Mouse (Mus musculus): ENCODE results near the gene Iffo2. TPM values are rescaled to one million over a fixed set of nuclear protein-coding genes. Genes with fewer than 3 reads are reported as not detected.

Gene Iffo2
- polyA plus RNA-seq, 1 experiment from 2014 or later = 4.3 TPM

- WGBS = under 1% methylated on average over 102 of the region's 111 CpGs
- Histone ChIP-seq H3K27ac (peak overlapping the region; percentile 86), H3K4me1 (peaks cover 45% of the 10 kb centered on the region), H3K4me3 (peak overlapping the region; percentile 86), H3K4me2 (peak overlapping the region; percentile 96), H3K9me3 (no peaks in the 10 kb centered on the region), H3K9ac (peak overlapping the region; percentile 92), H3K36me3 (no peaks in the 10 kb centered on the region), H3K27me3 (peaks cover 5% of the 10 kb centered on the region)
- peak; percentile 56 for ATAC-seq (ENCODE audit: insufficient number of reproducible peaks, insufficient read depth, low FRiP score, low TSS enrichment, low read depth)
Observed at GRCm38 (mm10) chr4:139574799-139575672, 44.7 kb downstream of the Iffo2 start.

GRCm38 (mm10) chr4:139575673-139576003 is 45.3 kb downstream of the Iffo2 start:
- 8% methylated on average over 14 of the region's 14 CpGs for WGBS
- ATAC-seq (ENCODE audit: insufficient number of reproducible peaks, insufficient read depth, low FRiP score, low TSS enrichment, low read depth) = no peak
- Histone ChIP-seq H3K27me3 (peaks cover 5% of the 10 kb centered on the region), H3K9ac (peak overlapping the region; percentile 92), H3K4me2 (peak overlapping the region; percentile 96), H3K4me3 (peak overlapping the region; percentile 86), H3K4me1 (peaks cover 51% of the 10 kb centered on the region), H3K27ac (peak overlapping the region; percentile 86), H3K9me3 (no peaks in the 10 kb centered on the region), H3K36me3 (no peaks in the 10 kb centered on the region)

- 36% methylated on average over 14 of the region's 14 CpGs for WGBS
- no peak for ATAC-seq (ENCODE audit: insufficient number of reproducible peaks, insufficient read depth, low FRiP score, low TSS enrichment, low read depth)
- peak overlapping the region; percentile 92 for H3K9ac ChIP-seq
Observed at GRCm38 (mm10) chr4:139576251-139576880, 46.0 kb downstream of the Iffo2 start.

GRCm38 (mm10) chr4:139577006-139577405 is 46.7 kb downstream of the Iffo2 start:
- ATAC-seq (ENCODE audit: insufficient number of reproducible peaks, insufficient read depth, low FRiP score, low TSS enrichment, low read depth) = no peak
- peak overlapping the region; percentile 96 for H3K4me2 ChIP-seq
- peaks cover 64% of the 10 kb centered on the region for H3K4me1 ChIP-seq
- no peak overlapping the region for H3K27ac ChIP-seq
- no peaks in the 10 kb centered on the region for H3K36me3 ChIP-seq
- no peak overlapping the region for H3K9ac ChIP-seq
- 81% methylated on average over 7 of the region's 7 CpGs for whole genome bisulfite sequencing
- peaks cover 5% of the 10 kb centered on the region for H3K27me3 ChIP-seq
- peak overlapping the region; percentile 86; the same call in 1 of the 2 replicates for H3K4me3 ChIP-seq
- no peaks in the 10 kb centered on the region for H3K9me3 ChIP-seq

More at GRCm38 (mm10) chr4:139576251-139576880, 46.0 kb downstream of the Iffo2 start:
- peaks cover 58% of the 10 kb centered on the region for H3K4me1 ChIP-seq
- no peaks in the 10 kb centered on the region for H3K36me3 ChIP-seq
- H3K4me2 ChIP-seq = peak overlapping the region; percentile 96
- H3K4me3 ChIP-seq = peak overlapping the region; percentile 86
- peaks cover 5% of the 10 kb centered on the region for H3K27me3 ChIP-seq
- H3K9me3 ChIP-seq = no peaks in the 10 kb centered on the region
- no peak overlapping the region for H3K27ac ChIP-seq

GRCm38 (mm10) chr4:139578389-139578788 is 48.0 kb downstream of the Iffo2 start:
- Histone ChIP-seq H3K4me3 (no peak overlapping the region), H3K27ac (no peak overlapping the region)
- no peak for ATAC-seq (ENCODE audit: insufficient number of reproducible peaks, insufficient read depth, low FRiP score, low TSS enrichment, low read depth)

GRCm38 (mm10) chr4:139579003-139579402 is 48.7 kb downstream of the Iffo2 start:
- Histone ChIP-seq H3K27ac (no peak overlapping the region), H3K9me3 (no peaks in the 10 kb centered on the region), H3K4me2 (no peak overlapping the region), H3K4me1 (peaks cover 79% of the 10 kb centered on the region), H3K4me3 (no peak overlapping the region), H3K36me3 (no peaks in the 10 kb centered on the region), H3K27me3 (no peaks in the 10 kb centered on the region), H3K9ac (no peak overlapping the region)
- 55% methylated on average over 10 of the region's 10 CpGs for WGBS
- ATAC-seq (ENCODE audit: insufficient number of reproducible peaks, insufficient read depth, low FRiP score, low TSS enrichment, low read depth) = no peak

More at GRCm38 (mm10) chr4:139578389-139578788, 48.0 kb downstream of the Iffo2 start:
- H3K4me2 ChIP-seq = no peak overlapping the region
- H3K9me3 ChIP-seq = no peaks in the 10 kb centered on the region
- H3K9ac ChIP-seq = no peak overlapping the region
- H3K4me1 ChIP-seq = peaks cover 78% of the 10 kb centered on the region
- no peaks in the 10 kb centered on the region for H3K36me3 ChIP-seq
- no peaks in the 10 kb centered on the region for H3K27me3 ChIP-seq
- WGBS = 88% methylated on average over 8 of the region's 8 CpGs

GRCm38 (mm10) chr4:139579466-139579865 is 49.1 kb downstream of the Iffo2 start:
- Histone ChIP-seq H3K4me2 (no peak overlapping the region), H3K4me1 (peaks cover 81% of the 10 kb centered on the region), H3K9me3 (no peaks in the 10 kb centered on the region), H3K9ac (no peak overlapping the region), H3K27ac (no peak overlapping the region), H3K4me3 (no peak overlapping the region), H3K36me3 (no peaks in the 10 kb centered on the region), H3K27me3 (no peaks in the 10 kb centered on the region)
- 56% methylated on average over 6 of the region's 6 CpGs for WGBS
- ATAC-seq (ENCODE audit: insufficient number of reproducible peaks, insufficient read depth, low FRiP score, low TSS enrichment, low read depth) = no peak

- H3K9ac ChIP-seq = peak overlapping the region; percentile 64
- H3K4me2 ChIP-seq = peak overlapping the region; percentile 53
- H3K27me3 ChIP-seq = no peaks in the 10 kb centered on the region
- H3K4me3 ChIP-seq = peak overlapping the region; percentile 20
- H3K27ac ChIP-seq = peak overlapping the region; percentile 92
- H3K36me3 ChIP-seq = no peaks in the 10 kb centered on the region
- H3K9me3 ChIP-seq = no peaks in the 10 kb centered on the region
- ATAC-seq (ENCODE audit: insufficient number of reproducible peaks, insufficient read depth, low FRiP score, low TSS enrichment, low read depth) = no peak
- H3K4me1 ChIP-seq = peaks cover 89% of the 10 kb centered on the region
- WGBS = 3% methylated on average over 15 of the region's 15 CpGs
Observed at GRCm38 (mm10) chr4:139580663-139581336, 50.5 kb downstream of the Iffo2 start.

GRCm38 (mm10) chr4:139581427-139582051 is 51.2 kb downstream of the Iffo2 start:
- Histone ChIP-seq H3K9me3 (no peaks in the 10 kb centered on the region), H3K27ac (peak overlapping the region; percentile 92), H3K9ac (peak overlapping the region; percentile 64), H3K4me1 (peaks cover 82% of the 10 kb centered on the region), H3K27me3 (no peaks in the 10 kb centered on the region), H3K4me3 (peak overlapping the region; percentile 20), H3K36me3 (no peaks in the 10 kb centered on the region), H3K4me2 (peak overlapping the region; percentile 53)
- 18% methylated on average over 6 of the region's 6 CpGs for WGBS
- 0 out of 2 replicates have a peak, but pooled peaks have one; percentile 22 for ATAC-seq (ENCODE audit: insufficient number of reproducible peaks, insufficient read depth, low FRiP score, low TSS enrichment, low read depth)

GRCm38 (mm10) chr4:139582346-139582745 is 52.0 kb downstream of the Iffo2 start:
- Histone ChIP-seq H3K27me3 (no peaks in the 10 kb centered on the region), H3K36me3 (no peaks in the 10 kb centered on the region), H3K4me3 (no peak overlapping the region), H3K4me2 (no peak overlapping the region), H3K9ac (no peak overlapping the region), H3K27ac (peak overlapping the region; percentile 92; the same call in 1 of the 2 replicates), H3K4me1 (peaks cover 77% of the 10 kb centered on the region), H3K9me3 (no peaks in the 10 kb centered on the region)
- ATAC-seq (ENCODE audit: insufficient number of reproducible peaks, insufficient read depth, low FRiP score, low TSS enrichment, low read depth) = no peak
- 79% methylated on average over 6 of the region's 6 CpGs for WGBS

- peak overlapping the region; percentile 92; the same call in 1 of the 2 replicates for H3K27ac ChIP-seq
- H3K36me3 ChIP-seq = no peaks in the 10 kb centered on the region
- no peak overlapping the region for H3K9ac ChIP-seq
- H3K9me3 ChIP-seq = no peaks in the 10 kb centered on the region
- H3K4me2 ChIP-seq = no peak overlapping the region
- H3K27me3 ChIP-seq = no peaks in the 10 kb centered on the region
- H3K4me3 ChIP-seq = no peak overlapping the region
- ATAC-seq (ENCODE audit: insufficient number of reproducible peaks, insufficient read depth, low FRiP score, low TSS enrichment, low read depth) = no peak
- WGBS = 41% methylated on average over 3 of the region's 3 CpGs
- H3K4me1 ChIP-seq = peaks cover 81% of the 10 kb centered on the region
Observed at GRCm38 (mm10) chr4:139582903-139583302, 52.6 kb downstream of the Iffo2 start.

Data from embryonic facial prominence, embryonic 13.5 days (tissue).